Mouse (Mus musculus) midbrain, postnatal 0 days (tissue): ENCODE measurements around the gene Tbl1xr1. TPM values are rescaled to one million over a fixed set of nuclear protein-coding genes. Genes with fewer than 3 reads are reported as not detected.

Experiments
- ATAC-seq: fragments of 200-750 bp; cut with Nextera tagmentation; 2 replicates; pipeline ENCODE4 v1.8.0; 2017; ENCODE audit warnings: moderate number of reproducible peaks, mild to moderate bottlenecking, moderate TSS enrichment, moderate library complexity; ENCODE audit not compliant: low FRiP score
- DNase-seq: peaks from one replicate; pipeline ENCODE4 v3.0.0-alpha.2; 2015; ENCODE audit warnings: low spot score
- H3K27ac ChIP-seq: fragments of 300-500 bp; sonication (generic); 2 replicates; pipeline ENCODE4 v1.5.1; 2014; ENCODE audit warnings: low read depth, mild to moderate bottlenecking, low read length, mixed read lengths
- H3K27me3 ChIP-seq: fragments of 300-500 bp; sonication (generic); 2 replicates; pipeline ENCODE4 v1.6.1; 2014; ENCODE audit warnings: low read length, control low read depth, mixed read lengths; ENCODE audit not compliant: insufficient read depth
- H3K36me3 ChIP-seq: fragments of 300-500 bp; sonication (generic); 2 replicates; pipeline ENCODE4 v1.6.1; 2014; ENCODE audit warnings: low read length, control low read depth, mixed read lengths; ENCODE audit not compliant: insufficient read depth
- H3K4me1 ChIP-seq: fragments of 300-500 bp; sonication (generic); 2 replicates; pipeline ENCODE4 v1.6.1; 2014; ENCODE audit warnings: mild to moderate bottlenecking, control low read depth, antibody characterized with exemption, low read length, mixed read lengths; ENCODE audit not compliant: insufficient read depth
- H3K4me2 ChIP-seq: fragments of 300-500 bp; sonication (generic); 2 replicates; pipeline ENCODE4 v1.6.1; 2014; ENCODE audit warnings: low read depth, mild to moderate bottlenecking, low read length, mixed read lengths; ENCODE audit not compliant: poor library complexity, severe bottlenecking
- H3K4me3 ChIP-seq: fragments of 300-500 bp; sonication (generic); 2 replicates; pipeline ENCODE4 v1.5.1; 2014; ENCODE audit warnings: low read depth, mild to moderate bottlenecking, low read length, moderate library complexity
- H3K9ac ChIP-seq: fragments of 300-500 bp; sonication (generic); replicated peaks from 2 replicates; pipeline ENCODE4 v1.6.1; 2014; ENCODE audit warnings: mild to moderate bottlenecking, low read length, moderate library complexity, mixed read lengths; ENCODE audit not compliant: poor library complexity, severe bottlenecking
- H3K9me3 ChIP-seq: fragments of 300-500 bp; sonication (generic); 2 replicates; pipeline ENCODE4 v1.6.1; 2016; ENCODE audit warnings: low read length, control low read depth
- CTCF ChIP-seq: IDR thresholded peaks from 2 replicates; pipeline ENCODE4 v1.5.1; 2016; ENCODE audit warnings: antibody characterized with exemption, mild to moderate bottlenecking
- WGBS: fragments of 180-500 bp; shearing (Covaris S2); extraction: QIAGEN DNeasy Blood & Tissue Kit; methylation state at CpG from one replicate; pipeline ENCODE4 v1.1.7; 2014; 5-methylcytosine and 5-hydroxymethylcytosine counted together
- polyA plus RNA-seq: library from polyadenylated mRNA; unstranded; fragments of >200 nt; fragmentation: Nextera tagmentation; extraction: Ambion mirVana; gene quantifications from 2 replicates; pipeline ENCODE4 v1.2.1, GENCODE M21; 2015
- total RNA-seq: library from RNA; depleted of rRNA; stranded (reverse); fragments of >200 nt; gene quantifications from 2 replicates; pipeline ENCODE4 v1.2.3, GENCODE M21; 2014

Gene Tbl1xr1
- total and polyA plus RNA-seq, 2 experiments from 2014 or later, result 11.6 to 29.3 TPM

DNA sequence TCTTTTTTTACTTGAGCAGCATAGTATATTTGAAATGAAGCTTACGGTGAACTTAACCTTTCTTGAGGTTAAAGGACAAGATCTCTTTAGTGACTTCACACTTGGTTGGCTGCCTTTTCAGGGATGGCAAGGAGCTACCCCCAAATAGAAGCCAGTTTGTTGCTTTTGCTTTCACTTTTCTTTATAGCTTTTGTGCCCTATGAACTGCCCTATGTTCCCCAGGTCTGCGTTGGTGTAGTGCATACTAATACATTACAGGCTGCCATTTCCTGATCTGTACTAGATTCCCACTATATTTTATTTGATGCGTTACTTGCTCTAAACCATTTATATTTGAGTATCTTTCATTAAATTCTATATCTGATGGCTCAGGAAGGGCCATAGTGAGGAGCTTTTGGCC is 127.7 kb downstream of the Tbl1xr1 start:
- Histone ChIP-seq H3K4me2 (no peak overlapping the region), H3K9me3 (no peaks in the 10 kb centered on the region), H3K4me3 (no peak overlapping the region), H3K27ac (no peak overlapping the region), H3K36me3 (peaks cover 4% of the 10 kb centered on the region; the same call in 1 of the 2 replicates), H3K27me3 (no peaks in the 10 kb centered on the region), H3K4me1 (no peaks in the 10 kb centered on the region), H3K9ac (no peak overlapping the region)
- DNase-seq, result no peak
- ATAC-seq, result no peak
- WGBS, result 96% methylated on average over 3 of the region's 3 CpGs
- TF ChIP-seq CTCF, result no peak

GRCm38 (mm10) chr3:22221557-22221956 is 145.1 kb downstream of the Tbl1xr1 start:
- WGBS, result 90% methylated on average over 2 of the region's 2 CpGs

DNA sequence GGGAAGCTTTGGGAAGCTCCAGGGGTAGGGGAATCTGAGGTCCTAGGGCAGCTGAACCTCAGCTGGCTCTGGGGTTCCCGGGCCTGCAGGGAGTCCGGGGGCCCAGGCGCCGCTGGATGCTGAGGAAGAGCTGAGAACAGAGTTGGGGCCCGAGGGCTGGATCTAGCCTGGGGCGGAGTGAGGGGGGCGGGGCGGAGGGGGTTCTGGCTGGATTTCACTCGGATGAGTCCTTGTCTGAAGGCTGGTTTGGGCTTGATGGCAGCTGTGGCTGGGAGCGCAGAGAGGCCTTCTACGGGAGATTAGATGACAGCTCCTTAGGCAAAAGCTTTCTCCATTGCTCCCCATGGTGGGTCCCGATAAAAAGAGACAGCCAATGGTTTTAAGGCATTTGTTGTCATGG is 145.9 kb downstream of the Tbl1xr1 start:
- Histone ChIP-seq H3K27ac (no peak overlapping the region), H3K36me3 (no peaks in the 10 kb centered on the region), H3K4me2 (no peak overlapping the region), H3K9ac (no peak overlapping the region), H3K27me3 (no peaks in the 10 kb centered on the region), H3K4me3 (no peak overlapping the region), H3K9me3 (no peaks in the 10 kb centered on the region), H3K4me1 (no peaks in the 10 kb centered on the region)
- TF ChIP-seq CTCF, result no peak
- WGBS, result 51% methylated on average over 12 of the region's 12 CpGs
- ATAC-seq, result 0 out of 2 replicates have a peak, but pooled peaks have one; percentile 5
- no peak for DNase-seq

More at GRCm38 (mm10) chr3:22221557-22221956, 145.1 kb downstream of the Tbl1xr1 start:
- Histone ChIP-seq H3K4me1 (no peaks in the 10 kb centered on the region), H3K9me3 (no peaks in the 10 kb centered on the region), H3K4me2 (no peak overlapping the region), H3K36me3 (no peaks in the 10 kb centered on the region), H3K4me3 (no peak overlapping the region), H3K27me3 (no peaks in the 10 kb centered on the region), H3K27ac (no peak overlapping the region), H3K9ac (no peak overlapping the region)
- DNase-seq (no peak), ATAC-seq (no peak)
- TF ChIP-seq CTCF, result no peak

DNA sequence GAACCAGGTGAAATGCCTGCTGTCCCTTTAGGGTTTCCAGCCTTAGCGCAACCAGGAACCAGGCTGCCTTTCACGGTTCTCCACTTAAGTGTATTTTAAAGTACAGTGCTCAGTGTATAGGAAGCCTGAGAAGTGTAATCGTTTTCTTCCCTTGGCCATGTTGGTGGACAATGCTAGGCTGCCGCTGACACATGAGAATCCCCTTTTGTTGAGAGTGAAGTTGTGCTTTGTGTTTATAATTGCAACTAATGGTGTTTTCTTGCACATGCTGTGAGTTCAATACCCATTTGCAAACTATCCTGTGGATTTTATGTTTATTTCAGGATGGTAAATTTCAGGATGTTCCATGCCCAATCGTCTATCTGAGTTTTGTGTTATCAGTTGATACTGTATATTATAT is 146.6 kb downstream of the Tbl1xr1 start:
- H3K9me3 ChIP-seq, result no peaks in the 10 kb centered on the region
- H3K9ac ChIP-seq, result no peak overlapping the region
- no peaks in the 10 kb centered on the region for H3K27me3 ChIP-seq
- no peak overlapping the region for H3K27ac ChIP-seq
- H3K36me3 ChIP-seq, result no peaks in the 10 kb centered on the region
- no peaks in the 10 kb centered on the region for H3K4me1 ChIP-seq
- no peak overlapping the region for H3K4me2 ChIP-seq
- TF ChIP-seq CTCF, result no peak
- DNase-seq (no peak), ATAC-seq (no peak)
- H3K4me3 ChIP-seq, result no peak overlapping the region
- 87% methylated on average over 5 of the region's 5 CpGs for WGBS

DNA sequence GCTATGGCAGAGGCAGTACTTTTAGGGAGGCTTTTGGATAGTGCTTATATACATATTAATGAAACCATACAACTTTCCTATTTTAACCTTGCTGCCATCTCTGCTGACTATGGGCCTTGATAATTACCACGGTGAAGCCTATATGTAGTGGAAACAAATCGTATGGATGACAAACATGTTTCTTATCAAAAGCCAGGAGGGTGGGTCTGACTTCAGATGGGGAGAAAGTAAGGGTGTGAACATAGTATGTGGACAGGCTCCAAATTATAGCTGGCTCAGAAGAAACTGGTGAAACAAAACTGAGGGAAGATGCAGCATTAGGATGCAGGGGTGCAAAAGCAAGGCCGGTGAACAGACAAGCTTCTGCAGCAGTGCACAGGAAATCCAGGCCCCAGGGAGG is 151.6 kb downstream of the Tbl1xr1 start:
- 87% methylated on average over 3 of the region's 3 CpGs for WGBS
- no peak for TF ChIP-seq CTCF

DNA sequence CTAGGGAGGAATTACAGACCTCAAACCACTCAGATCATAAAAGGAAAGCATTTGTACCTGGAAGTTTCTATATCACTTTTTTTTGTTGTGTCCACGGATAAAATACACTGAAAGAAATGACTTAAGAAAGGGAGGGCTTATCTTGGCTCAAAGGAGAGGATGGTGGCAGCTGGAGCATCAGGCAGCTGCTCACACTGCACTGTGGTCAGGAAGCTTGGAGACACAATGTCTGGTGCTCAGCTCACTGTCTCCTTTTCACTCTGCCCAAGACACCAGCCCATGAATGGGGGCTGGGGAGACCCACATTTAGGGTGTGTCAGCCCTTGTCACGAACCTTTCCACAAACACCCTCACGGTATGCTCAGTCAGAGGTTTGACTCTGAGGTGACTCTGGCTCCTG is 154.2 kb downstream of the Tbl1xr1 start:
- Histone ChIP-seq H3K36me3 (no peaks in the 10 kb centered on the region), H3K9me3 (no peaks in the 10 kb centered on the region)
- WGBS, result 61% methylated on average over 3 of the region's 3 CpGs

More for the DNA sequence above, 151.6 kb downstream of the Tbl1xr1 start:
- H3K36me3 ChIP-seq, result no peaks in the 10 kb centered on the region
- DNase-seq, result no peak
- H3K9ac ChIP-seq, result no peak overlapping the region
- no peak for ATAC-seq
- H3K4me1 ChIP-seq, result no peaks in the 10 kb centered on the region
- no peak overlapping the region for H3K4me3 ChIP-seq
- no peaks in the 10 kb centered on the region for H3K9me3 ChIP-seq
- H3K27ac ChIP-seq, result no peak overlapping the region
- H3K4me2 ChIP-seq, result no peak overlapping the region
- H3K27me3 ChIP-seq, result no peaks in the 10 kb centered on the region

More for the DNA sequence above, 154.2 kb downstream of the Tbl1xr1 start:
- TF ChIP-seq CTCF, result no peak
- Histone ChIP-seq H3K4me3 (no peak overlapping the region), H3K27me3 (no peaks in the 10 kb centered on the region), H3K4me1 (no peaks in the 10 kb centered on the region), H3K4me2 (no peak overlapping the region), H3K27ac (no peak overlapping the region), H3K9ac (no peak overlapping the region)
- no peak for DNase-seq
- ATAC-seq, result no peak
